Mouse (Mus musculus) gastrocnemius, postnatal 4 days (tissue): ENCODE results near the gene Rasgef1b. TPM values are rescaled to one million over a fixed set of nuclear protein-coding genes. Genes with fewer than 3 reads are reported as not detected.

Source experiments
- DNase-seq, 2 experiments: peaks; one replicate each; pipeline ENCODE4 v3.0.0; 2021 to 2022; ENCODE audit warnings: low spot score in 2 of 2, mixed read lengths in 2 of 2
- total RNA-seq, 2 experiments: library from RNA; stranded (reverse); gene quantifications; 2 replicates each; pipeline ENCODE4 v1.2.3; 2021

Gene Rasgef1b
- total RNA-seq, 2 experiments from 2014 or later, result 3.2 to 3.6 TPM

DNA sequence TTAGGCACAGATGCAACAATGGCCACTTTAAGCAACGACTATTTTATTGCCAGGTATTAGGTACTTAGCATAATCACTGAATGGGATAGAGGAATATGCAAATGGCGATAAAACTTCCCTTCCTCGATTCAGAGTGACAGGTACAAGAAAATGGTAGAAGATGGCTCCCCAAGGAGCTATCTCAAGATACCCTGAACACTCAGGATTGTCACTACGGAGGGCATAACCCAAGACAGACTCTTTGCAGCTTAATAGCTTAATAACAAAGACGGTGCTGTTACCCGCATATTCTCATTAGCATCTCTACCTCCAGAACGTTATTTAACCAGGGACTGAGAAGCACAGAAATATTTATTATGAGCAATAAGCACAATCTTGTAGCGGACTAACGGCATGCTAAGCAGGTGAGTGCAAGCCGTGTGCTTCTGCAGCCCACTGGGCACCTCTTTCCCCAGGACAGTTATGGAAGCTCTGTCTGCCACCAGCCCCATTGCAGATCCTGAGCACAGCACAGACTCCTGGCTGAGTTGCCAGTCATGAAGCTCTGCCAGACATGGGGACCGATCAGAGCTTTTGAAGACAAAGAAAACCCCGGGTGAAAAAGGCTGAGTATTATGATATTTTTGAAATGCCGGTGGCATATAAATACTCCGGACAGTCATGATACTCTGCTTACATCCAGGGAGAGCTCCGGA is 122.6 kb downstream of the Rasgef1b start:
- no peak for DNase-seq

DNA sequence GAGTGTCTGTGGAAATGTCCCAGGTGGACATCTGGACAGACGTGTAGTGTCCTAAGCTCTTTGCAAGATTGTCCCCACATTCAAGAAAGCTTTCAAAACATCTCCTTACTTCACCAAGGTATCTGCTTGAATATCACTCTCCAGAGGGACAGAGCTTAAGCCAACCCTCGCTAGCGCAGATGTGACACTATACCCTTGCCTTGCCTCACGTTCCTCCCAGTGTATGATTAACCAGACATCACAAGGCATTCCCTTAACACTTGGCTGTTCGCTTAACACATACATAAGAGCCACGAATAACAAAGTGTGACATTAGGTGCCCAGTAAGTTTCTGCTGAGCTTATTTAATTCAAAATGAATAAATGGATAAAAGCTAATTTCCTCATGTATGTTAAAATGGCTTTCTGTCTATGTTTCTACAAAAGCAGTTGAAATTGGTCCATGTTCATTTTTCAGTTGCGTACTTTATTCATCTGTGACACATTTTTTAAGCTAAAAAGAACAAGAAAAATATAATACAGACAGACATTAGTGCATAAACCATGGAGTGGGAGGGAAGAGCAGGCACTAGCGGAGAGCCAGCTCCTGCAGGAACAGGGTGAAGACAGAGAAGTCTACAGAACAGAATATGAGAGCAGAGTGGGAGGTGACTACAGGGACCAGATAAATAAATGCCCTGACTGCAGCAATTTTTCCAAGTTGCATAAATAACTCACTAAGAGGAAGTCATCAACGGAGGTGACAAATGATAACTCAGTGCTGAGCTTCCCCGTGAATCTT is 126.4 kb downstream of the Rasgef1b start:
- DNase-seq, result no peak

GRCm38 (mm10) chr5:99599376-99599775 is 129.5 kb downstream of the Rasgef1b start:
- no peak for DNase-seq

DNA sequence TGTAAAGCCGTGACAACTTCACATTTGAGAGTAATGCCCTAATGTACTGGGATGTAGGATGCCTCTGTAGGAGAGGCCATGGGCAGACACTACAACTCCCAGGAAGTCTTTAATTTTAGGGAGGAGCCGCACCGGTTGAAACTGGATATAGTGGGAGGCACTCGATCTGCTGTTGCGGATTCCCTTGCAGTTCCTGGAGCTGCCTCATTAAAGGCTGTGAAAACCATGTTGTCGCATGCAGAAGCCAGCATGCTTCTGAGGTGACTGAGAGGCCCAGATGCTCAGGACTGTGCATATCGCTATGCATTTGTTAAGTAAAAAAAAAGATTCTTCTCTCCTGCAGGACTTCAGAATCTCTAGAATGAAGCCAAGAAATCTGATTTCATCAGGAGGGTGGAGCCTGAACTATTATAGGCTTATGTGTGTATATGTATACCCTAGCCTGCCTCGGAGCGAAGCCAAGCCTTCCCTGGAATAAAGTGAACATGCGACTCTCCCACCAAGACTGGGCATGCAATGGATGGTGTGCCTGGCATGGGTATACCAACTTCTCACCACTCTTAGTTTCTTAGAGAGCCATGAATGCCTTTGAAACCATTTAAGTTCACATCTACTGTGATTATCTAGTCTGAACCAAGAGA is 130.3 kb downstream of the Rasgef1b start:
- no peak for DNase-seq

DNA sequence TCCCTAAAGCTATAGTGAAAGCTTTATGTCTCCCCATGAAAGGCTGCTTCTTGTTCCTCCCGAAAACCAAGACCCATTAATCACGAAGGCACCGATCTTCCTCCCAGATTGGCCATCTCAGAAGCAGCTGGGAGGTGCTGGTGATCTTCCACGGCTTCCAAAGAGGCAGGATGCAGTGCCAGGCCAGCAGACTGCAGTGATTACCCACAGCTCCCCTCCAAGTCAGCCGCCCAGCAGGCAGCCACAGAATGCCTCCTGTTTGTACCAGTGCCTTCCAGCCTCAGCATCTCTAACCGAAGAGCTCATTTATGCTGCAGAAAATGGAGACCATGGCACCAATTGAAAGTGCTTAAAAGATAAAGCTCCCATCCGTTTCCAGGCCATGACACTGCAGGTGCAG is 131.2 kb downstream of the Rasgef1b start:
- DNase-seq, result no peak

DNA sequence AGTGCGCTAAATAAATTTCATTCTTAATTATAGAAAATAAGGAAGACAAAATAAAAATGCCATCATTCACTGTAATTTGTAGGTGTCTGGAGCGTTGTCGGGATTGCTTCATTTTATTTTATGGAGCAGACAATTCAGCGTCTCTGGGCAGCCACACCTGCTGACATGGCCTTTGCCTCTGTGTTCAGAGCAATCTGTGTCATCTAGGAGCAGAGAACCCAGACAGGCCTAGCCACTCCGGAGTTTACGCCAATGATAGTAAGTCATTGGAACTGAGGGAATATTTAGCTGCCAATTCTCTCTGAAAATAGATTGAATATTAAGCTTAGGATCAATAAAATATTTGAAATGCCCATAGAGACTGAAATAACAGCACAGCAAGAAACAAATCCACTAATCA is 137.5 kb downstream of the Rasgef1b start:
- no peak for DNase-seq

DNA sequence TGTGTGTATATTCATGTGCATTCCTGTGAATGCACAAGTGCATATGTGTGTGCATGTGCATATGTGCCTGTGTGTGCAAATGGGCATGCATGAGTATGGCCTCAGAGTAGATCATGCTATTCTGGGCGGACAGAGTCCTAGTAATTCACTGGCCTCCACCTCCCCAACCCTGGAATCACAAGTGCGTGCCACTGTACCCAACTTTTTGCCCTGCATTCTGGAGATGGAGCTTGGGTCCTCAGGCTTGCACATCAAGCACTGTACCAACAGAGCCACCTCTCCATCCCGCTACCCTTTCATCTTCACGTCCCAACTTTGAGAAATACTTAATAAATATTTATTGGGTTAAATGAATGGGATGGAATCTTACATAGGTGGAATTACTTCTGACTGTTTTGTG is 138.3 kb downstream of the Rasgef1b start:
- no peak for DNase-seq

DNA sequence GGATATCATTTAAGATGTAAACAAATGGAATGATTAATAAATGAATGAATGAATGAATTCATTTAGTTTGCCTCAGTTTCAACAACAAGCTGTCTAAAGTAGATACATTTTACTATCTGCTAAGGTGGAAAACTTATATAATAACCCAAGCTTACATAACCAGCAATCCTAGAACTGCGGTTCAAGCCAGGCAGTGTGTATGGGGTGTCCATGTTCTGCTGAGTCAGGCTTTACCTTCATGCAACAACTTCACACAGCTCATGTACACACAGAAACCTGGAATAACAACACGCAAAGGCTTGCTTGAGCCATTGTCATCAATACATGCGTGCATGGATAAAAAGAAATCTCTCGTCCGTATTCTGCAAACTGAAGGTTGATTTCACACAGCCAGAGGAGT is 140.9 kb downstream of the Rasgef1b start:
- DNase-seq, result no peak

- DNase-seq, result no peak
Measured at GRCm38 (mm10) chr5:99587589-99587988, 141.3 kb downstream of the Rasgef1b start.

DNA sequence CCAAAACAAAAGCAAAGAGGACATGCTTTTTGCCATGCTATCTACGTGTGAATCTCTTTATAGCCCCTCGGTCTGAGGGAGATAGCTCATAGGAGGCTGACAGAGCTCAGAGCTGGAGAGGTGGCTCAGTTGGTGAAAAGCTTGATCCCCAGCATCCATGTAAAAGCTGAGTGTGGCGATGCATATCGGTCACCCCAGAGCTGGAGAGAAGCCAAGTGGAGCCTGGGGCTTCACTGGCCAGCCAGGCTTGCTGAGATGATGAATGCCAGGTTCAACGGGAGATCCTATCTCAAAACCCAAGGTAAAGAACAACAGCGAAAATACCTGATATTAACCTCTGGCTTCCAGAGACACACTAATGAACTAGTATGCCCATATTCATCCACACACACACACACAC is 142.6 kb downstream of the Rasgef1b start:
- DNase-seq, result no peak

GRCm38 (mm10) chr5:99585166-99585898 is 143.5 kb downstream of the Rasgef1b start:
- DNase-seq, result no peak

- DNase-seq, result no peak
Measured at GRCm38 (mm10) chr5:99584266-99584665, 144.6 kb downstream of the Rasgef1b start.

DNA sequence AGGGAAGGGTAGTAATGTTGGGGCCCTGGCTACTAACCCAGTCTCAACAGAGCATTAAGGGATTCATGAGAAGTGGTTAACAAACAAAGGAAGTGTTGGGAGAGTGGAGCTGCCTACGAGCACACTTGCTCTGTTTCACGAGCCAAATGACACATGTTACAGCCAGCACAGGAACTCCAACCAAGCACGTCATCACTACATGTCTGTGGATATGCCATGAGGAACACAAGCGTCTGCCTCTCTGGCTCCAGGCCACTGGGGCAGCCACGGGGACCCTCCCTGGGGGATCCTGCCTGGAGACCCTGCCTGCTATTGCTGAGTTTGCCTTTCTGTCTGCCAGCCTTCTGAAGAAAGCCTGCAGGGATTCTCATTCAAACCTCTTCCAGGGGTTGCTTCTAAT is 146.8 kb downstream of the Rasgef1b start:
- no peak for DNase-seq

DNA sequence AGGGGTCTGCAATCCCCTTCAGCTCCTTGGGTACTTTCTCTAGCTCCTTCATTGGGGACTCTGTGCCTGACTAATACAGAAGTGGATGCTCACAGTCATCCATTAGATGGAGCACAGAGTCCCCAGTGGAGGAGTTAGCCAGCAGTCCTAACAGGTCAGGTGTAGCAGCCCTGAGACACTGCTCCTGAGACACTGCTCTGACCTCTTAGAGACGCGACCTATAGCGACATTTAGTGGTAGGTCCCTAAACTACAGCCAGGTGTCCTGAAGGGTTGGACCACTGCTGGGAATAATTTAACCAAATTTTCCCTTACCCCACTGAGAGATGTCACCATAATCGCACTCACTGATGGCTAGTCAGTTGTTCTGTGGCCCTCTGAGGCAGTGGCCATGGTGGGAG is 150.2 kb downstream of the Rasgef1b start:
- DNase-seq, result peak; percentile 20 to 23

DNA sequence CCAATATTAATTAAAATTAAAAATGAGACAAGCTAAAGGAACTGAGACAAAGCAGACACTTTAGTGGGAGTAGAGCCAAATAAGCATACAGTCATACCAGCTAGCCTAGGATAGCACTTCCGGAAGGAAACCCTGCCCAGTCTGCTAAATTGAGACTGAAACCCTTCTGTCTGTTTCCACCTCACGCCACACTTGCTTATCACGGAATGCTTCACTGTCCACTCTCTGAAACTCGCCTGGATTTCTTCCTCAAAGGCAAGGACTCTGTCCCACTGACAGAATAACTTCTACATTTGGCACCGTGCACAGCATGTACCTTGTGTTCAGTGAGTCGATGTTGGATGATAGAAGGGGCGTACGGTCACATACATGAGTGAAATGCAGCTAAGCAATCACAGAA is 153.0 kb downstream of the Rasgef1b start:
- no peak for DNase-seq

- DNase-seq, result no peak
Measured at GRCm38 (mm10) chr5:99564501-99565323, 164.2 kb downstream of the Rasgef1b start.

GRCm38 (mm10) chr5:99562096-99562495 is 166.8 kb downstream of the Rasgef1b start:
- DNase-seq, result no peak

- no peak for DNase-seq
Measured at GRCm38 (mm10) chr5:99559814-99560213, 169.1 kb downstream of the Rasgef1b start.

- DNase-seq, result no peak
Measured at GRCm38 (mm10) chr5:99558231-99558630, 170.6 kb downstream of the Rasgef1b start.

DNA sequence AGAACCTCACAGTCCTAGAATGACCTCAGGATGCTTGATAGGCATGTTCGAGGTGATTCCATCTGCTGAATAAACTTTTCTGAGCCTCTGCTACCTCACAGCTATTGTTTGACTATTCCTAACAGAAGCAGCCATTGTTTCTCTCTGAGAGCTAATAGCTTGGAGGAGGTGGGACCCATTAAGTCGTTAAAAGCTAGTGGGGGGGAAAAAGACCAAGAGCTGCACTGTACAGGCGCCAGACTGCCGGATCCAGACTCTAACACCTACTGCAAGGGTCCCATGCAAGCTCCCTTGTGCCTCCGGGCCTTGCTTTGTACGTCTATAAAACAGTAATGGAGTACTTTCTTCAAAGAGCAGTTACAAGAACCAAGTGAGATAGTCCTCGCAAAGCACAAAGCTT is 176.2 kb downstream of the Rasgef1b start:
- DNase-seq, result no peak
